Mouse (Mus musculus) c-Kit-positive CD71-positive TER-119-positive erythroid progenitor cells, embryonic 14.5 days (primary cell): ENCODE data around the gene Crybg1.

ENCODE experiments used
- DNase-seq: peaks from one replicate; pipeline ENCODE4 v3.0.0-alpha.2; 2013; ENCODE audit warnings: low spot score

Crybg1 gene

DNA sequence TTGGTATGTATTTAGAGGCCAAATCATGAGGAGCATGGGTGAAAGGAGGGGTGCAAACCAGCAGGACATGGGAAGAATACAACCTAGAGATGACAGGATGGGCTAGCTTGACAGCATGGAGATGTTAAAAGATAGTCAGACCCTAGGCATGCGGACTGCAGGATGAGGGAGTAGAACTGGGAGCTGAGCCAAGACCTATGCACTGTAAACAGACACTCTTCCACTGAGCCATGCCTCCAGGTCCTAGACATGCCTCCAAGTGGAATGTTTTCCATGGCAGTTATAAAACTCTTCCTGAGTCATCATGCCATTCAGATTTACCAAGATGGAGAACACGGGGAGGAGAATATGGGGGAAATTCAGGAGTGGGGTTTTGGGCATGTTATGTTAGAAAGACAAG is 53.9 kb downstream of the Crybg1 start:
- DNase-seq = no peak

- DNase-seq = no peak
Observed at GRCm38 (mm10) chr10:44091757-44092156, 56.9 kb downstream of the Crybg1 start.

DNA sequence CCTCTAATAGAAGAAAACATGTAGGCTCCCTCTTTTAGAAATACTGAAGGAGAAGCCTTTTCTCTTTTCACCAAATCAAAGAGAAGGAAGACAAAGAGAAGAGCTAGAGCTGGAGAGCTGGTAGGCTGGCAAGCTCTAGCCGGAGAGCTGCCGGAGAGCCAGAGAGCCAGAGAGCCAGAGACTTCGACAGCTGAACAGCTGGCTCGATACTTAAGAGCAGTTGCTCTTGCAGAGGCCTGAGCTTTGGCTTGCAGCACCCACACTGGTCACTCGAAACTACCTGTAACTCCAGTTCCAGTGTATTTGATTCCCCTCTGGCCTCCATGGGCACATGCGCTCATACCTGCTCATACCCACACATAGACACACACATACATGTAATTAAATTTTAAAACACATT is 68.3 kb downstream of the Crybg1 start:
- DNase-seq = no peak

DNA sequence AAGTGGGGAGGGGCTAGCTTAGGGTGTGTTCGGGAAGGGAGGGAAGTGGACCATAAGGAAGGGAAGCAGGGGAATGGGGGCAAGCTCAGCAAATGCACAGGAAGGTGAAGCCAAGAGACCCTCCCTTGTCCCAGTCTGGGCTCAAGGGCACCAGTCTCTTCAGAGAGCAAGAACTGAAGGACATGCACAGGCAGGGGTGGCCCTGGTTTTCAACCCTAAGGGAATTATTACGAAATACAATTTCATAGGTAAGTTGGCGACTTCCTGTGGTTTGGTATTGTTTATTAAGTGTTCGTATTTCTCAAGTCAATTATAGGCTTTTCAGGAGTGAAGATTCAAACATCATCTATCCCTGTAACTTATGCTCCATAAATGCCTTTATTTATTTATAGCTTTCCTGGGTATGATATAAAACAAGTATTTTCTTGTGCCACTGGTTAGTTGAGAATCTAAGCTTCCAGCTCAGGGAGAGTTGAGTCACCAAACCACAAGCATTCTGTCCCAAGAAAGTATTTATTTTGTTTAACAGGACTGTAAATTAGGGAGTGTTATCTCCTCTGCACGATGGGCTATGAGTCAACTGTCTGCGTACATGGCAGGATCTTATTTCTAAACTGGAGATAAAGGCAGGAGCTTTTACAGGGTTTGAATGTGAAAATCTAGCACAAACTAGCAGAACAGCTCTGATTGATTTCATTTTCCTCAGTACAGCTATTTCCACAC is 69.7 kb downstream of the Crybg1 start:
- DNase-seq = no peak

DNA sequence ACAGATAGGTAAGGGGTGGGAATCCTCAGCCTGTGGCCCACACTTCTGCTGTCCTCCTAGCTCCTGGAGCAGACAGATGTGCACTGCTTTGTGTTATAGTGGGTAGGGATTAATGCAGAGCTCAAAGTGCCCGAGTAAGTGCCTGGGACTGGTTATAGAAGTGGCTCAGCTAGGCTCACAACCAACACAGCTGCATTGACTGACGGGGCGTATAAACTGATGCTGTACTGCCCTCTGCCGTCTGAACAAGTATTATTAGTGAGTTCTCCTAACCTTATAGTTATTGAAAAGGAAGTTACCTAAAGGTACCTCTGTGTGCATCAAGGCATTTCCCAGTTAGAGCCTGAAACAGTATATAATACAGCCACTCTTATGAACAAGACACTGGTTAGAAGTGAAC is 77.6 kb downstream of the Crybg1 start:
- peak; percentile 39 for DNase-seq

DNA sequence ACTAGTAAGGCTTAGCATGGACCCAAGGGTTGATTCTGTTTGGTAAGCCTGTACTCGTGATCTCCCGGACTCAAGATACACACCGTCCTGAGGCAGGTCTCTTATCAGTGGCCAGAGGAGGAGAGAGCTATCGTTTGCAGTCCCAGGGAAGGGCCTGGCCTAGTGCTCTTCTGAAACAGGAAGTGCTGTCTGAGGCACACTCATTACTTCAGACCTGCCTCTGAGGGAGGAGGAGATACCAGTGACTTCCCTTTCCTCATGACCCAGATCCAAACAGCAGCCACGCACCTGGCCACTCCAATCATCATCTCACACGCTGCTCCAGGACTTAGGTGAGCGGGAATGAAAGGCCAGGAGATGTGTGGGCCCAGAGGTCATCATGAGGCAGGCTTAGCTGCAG is 79.5 kb downstream of the Crybg1 start:
- DNase-seq = peak; percentile 10

DNA sequence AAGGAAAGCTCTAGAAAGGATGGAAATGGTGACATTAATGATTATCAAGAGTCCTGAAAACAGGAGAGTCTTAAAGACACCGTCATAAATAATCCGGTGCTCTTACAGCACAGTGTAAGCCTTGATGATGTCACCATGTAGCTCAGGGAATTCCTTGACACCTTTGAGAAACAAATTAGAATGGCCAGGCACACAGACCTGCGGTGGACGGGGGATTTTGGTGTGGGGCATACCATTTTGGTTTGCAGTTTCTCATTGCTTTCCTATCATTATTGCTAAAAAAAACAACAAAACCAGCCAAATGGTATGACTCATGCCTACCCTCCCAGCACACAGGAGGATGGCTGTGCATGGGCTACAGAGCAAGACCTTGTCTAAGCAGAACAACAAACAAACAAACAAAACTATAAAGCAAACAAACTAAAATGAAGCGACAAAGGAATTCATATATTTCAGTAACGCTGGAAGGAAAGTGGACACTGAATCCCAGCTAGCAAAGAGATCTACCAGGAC is 82.7 kb downstream of the Crybg1 start:
- DNase-seq = no peak

- DNase-seq = no peak
Observed at GRCm38 (mm10) chr10:44062981-44063380, 85.7 kb downstream of the Crybg1 start.

- DNase-seq = no peak
Observed at GRCm38 (mm10) chr10:44050913-44051312, 97.7 kb downstream of the Crybg1 start.

DNA sequence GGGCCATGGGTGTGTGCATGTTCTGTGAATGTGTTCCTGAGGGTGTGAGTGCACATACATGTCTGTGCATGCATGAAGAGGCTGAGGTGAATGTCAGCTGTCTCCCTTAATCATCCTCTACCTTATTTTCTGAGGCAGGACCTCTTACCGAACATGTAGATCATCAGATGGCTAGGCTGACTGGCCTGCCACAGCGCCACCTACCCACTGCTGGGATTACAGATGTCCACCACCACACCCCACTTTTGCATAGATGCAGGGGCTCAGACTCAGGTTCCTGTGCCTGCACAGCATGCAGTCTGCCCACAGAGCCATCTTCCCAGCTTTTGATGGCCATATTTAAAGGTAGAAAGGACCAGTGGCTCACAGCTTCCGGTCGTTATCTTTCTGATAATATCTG is 103.9 kb downstream of the Crybg1 start:
- no peak for DNase-seq

DNA sequence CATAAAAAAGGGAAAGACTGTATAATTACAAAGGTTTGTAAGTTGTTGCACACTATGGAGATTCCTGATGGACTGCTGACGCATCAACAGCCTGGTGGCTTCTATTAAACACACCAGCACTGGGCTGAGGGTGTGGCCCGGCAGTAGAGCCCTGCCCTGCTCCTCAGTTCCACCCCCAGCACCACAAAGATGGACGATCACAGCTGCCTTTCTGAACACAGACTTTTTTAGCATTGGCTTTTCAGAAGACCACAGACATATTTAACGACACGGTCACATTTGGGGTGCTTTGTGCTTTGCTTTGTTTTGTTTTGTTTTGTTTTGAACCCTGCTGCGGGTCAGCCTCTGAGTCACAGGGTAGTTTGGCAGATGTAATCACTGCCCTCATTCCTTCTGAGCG is 105.0 kb downstream of the Crybg1 start:
- no peak for DNase-seq

DNA sequence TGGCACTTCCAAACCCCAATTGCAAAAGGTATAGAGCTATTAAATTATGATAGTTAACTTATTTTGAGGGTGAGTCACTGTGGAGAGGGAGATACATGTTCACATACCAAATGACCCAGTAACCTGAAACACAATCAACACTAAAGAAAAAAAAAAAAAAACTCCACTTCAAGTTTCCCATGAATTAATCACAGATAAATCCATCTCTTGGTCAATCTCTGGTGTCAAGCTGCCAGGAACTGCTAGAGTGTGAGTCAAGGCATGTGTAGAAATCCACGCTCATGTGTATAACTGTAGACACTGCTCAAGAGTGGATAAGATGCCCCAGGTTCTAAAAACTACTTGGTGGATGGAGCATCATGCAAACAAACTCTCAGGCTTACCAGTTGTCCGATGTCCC is 109.5 kb downstream of the Crybg1 start:
- no peak for DNase-seq

DNA sequence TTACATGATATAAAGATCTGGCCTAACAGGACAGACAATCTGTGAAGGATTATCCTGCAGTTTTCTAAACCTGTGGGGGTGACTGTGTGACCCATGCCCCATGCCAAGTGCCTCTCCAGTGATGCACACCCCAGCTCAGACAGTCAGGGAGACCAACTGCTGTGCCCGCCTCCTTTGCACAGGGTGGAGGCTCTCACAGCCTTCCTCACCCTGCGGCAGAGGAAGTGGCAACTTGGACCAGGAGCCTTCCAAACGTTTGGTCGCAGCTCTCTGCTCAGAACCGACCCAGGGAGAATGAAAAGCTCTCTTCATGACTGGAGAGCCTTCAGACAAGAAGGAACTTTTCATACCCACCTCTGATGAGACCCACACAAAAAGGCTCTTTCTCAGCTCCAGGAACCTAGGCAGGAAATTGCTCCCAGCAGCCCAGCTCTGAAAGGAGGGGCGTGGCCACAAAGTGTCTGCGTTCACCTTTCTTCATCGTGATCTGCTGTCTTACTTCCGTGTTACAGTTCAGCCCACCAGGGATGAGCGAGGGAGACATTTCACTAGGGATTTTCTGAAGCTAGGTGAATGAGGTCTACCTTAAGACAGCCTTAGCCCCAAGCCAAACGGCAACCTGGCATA is 110.6 kb downstream of the Crybg1 start:
- no peak for DNase-seq

DNA sequence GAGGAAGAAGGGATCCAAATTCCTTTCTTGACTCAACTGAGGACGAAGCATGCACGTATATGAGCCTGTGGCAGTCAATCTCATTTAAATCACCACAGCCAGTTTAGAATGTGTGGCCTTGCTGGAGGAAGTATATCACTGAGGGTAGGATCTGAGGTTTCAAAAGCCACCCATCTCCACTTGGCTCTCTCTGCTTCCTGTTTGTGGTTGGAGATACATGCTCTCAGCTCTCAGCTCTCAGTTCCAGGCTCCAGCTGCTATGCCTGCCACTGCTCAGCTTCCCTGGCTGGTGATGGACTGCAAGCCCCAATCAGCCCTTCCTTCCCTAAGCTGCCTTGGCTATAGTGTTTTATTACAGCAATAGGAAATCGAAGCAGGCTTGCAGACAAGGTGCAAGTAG is 119.1 kb downstream of the Crybg1 start:
- no peak for DNase-seq

GRCm38 (mm10) chr10:44027226-44027625 is 121.4 kb downstream of the Crybg1 start:
- DNase-seq = no peak

GRCm38 (mm10) chr10:44026105-44026504 is 122.5 kb downstream of the Crybg1 start:
- no peak for DNase-seq

GRCm38 (mm10) chr10:44024705-44025104 is 123.9 kb downstream of the Crybg1 start:
- no peak for DNase-seq

- DNase-seq = no peak
Observed at GRCm38 (mm10) chr10:44020141-44020540, 128.5 kb downstream of the Crybg1 start.

DNA sequence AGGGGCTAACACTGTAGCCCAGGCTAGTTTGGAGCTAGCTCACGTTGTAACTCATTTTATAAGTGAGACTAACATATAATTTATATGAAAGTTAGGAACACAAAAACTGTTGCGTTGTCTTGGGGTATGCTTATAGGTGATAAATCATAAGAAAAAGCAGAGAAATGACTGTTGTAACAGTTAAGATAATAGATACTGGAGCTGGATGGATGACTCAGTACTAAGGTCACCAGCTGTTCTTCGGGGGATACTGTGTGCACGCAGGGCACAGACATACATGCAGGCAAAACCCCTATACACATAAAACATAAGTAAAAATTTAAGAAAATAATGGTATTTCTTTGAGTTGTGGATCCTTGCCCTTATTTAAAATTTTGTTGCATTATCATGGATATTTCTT is 130.1 kb downstream of the Crybg1 start:
- DNase-seq = no peak

DNA sequence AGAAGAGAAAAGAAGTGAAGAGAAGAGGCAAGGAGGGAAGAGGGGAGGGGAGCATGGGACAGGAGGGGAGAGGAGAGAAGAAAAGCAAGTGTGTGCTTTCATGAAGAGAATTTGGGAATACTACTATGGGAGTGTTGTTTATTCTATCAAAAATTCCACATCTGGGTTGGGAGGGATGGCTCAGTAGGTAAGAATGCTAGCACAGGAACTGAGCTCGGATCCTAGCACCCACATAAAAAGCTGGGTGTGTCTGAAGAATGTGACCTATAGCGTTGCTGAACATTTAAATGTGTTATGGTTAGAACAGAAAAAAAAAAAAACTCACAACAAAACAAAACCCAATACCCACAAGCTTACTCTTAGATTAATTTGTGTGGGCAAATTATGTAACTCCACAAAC is 133.0 kb downstream of the Crybg1 start:
- DNase-seq = no peak

GRCm38 (mm10) chr10:44013885-44014284 is 134.8 kb downstream of the Crybg1 start:
- DNase-seq = no peak

DNA sequence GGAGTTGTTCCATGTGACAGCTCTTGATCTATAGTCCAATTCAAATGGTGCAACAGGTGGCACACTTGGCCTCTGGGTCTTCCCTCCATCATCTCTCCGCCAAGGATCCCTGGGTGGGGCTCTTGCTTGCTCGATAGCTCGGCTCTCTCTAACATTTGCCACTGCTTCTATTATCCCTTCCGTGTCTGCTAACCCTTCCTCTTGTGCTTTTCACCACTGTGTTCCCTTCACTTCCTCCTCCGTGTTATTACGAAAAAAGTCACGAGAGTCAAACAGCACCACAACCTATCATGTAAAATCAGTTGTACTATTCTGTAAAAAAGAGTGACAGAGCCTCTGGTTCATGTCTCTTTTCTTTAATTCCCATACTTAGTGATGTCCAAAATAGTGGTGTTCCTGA is 137.2 kb downstream of the Crybg1 start:
- no peak for DNase-seq

- no peak for DNase-seq
Observed at GRCm38 (mm10) chr10:44008808-44009207, 139.8 kb downstream of the Crybg1 start.

DNA sequence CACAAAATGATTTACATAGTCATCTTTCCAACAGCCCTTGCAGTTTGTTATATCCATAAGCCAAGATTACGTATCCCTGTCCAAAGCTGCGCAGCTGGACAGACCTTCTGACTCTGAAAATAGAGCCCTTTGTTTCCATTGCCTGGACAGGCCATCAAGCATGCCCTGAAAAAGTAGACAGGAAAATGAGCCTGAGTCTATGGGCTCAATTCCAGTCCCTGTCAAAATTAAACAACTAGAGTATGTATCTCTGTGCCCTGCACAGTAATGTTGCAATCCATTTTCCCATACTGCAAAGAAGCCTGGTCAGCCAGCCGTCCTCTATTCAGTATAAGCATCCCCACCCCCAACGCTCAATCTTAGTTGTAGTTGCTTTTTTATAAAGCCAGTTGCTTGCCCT is 141.8 kb downstream of the Crybg1 start:
- no peak for DNase-seq
